Mouse (Mus musculus): ENCODE measurements around the gene Olfr665. TPM values are rescaled to one million over a fixed set of nuclear protein-coding genes. Genes with fewer than 3 reads are reported as not detected.
"Not testable (repeated sequence)": the region's sequence is repeated elsewhere in the genome, so short reads cannot be mapped to it uniquely, and the experiment has no call there.

Olfr665 gene
- not detected in 2 replicates for polyA plus RNA-seq (2014; fragmentation: Nextera tagmentation; extraction: Ambion mirVana)

- ATAC-seq (ENCODE audit: low FRiP score, low TSS enrichment): no peak
These were observed at the start of gene Olfr665 for GRCm38 (mm10) chr7:104877731-104878130. Olfr665 (plus strand) TSS chr7:104878031.

GRCm38 (mm10) chr7:104842503-104842902 is 35.3 kb upstream of the Olfr665 start, which contains the start of gene Usp17lb:
Usp17lb (minus strand) TSS chr7:104842603.
- 73% methylated on average over 1 of the region's 1 CpGs for WGBS

More at GRCm38 (mm10) chr7:104877731-104878130, at the start of gene Olfr665:
- Histone ChIP-seq H3K27ac (replicated peaks; ENCODE audit: low read depth, low read length) (no peak within 1 kb of the TSS), H3K36me3 (ENCODE audit: control insufficient read depth, insufficient read depth, low read length) (no peaks in the 10 kb centered on the region), H3K4me2 (ENCODE audit: low read length) (no peak within 1 kb of the TSS), H3K27me3 (ENCODE audit: control insufficient read depth, insufficient read depth, low read length) (no peaks in the 10 kb centered on the region), H3K9ac (replicated peaks; ENCODE audit: low read length) (no peak within 1 kb of the TSS), H3K9me3 (ENCODE audit: control insufficient read depth, low read length) (no peaks in the 10 kb centered on the region), H3K4me1 (ENCODE audit: control insufficient read depth, insufficient read depth, low read length) (no peaks in the 10 kb centered on the region), H3K4me3 (replicated peaks; ENCODE audit: low read depth, low read length) (no peak within 1 kb of the TSS)
- 51% methylated on average over 1 of the region's 1 CpGs for WGBS
- DNase-seq: no peak

GRCm38 (mm10) chr7:104843731-104844287 is 34.0 kb upstream of the Olfr665 start:
- DNase-seq (no peak), ATAC-seq (ENCODE audit: low FRiP score, low TSS enrichment) (no peak)
- H3K4me3 ChIP-seq (replicated peaks; ENCODE audit: low read depth, low read length): no peak overlapping the region
- no peak overlapping the region for H3K4me2 ChIP-seq (ENCODE audit: low read length)
- no peak overlapping the region for H3K9ac ChIP-seq (replicated peaks; ENCODE audit: low read length)
- H3K9me3 ChIP-seq (ENCODE audit: control insufficient read depth, low read length): no peaks in the 10 kb centered on the region
- H3K27me3 ChIP-seq (ENCODE audit: control insufficient read depth, insufficient read depth, low read length): no peaks in the 10 kb centered on the region
- no peak overlapping the region for H3K27ac ChIP-seq (replicated peaks; ENCODE audit: low read depth, low read length)
- no peaks in the 10 kb centered on the region for H3K36me3 ChIP-seq (ENCODE audit: control insufficient read depth, insufficient read depth, low read length)
- no peaks in the 10 kb centered on the region for H3K4me1 ChIP-seq (ENCODE audit: control insufficient read depth, insufficient read depth, low read length)
- WGBS: 79% methylated on average over 1 of the region's 1 CpGs

More at GRCm38 (mm10) chr7:104842503-104842902, 35.3 kb upstream of the Olfr665 start, which contains the start of gene Usp17lb:
- Histone ChIP-seq H3K36me3 (ENCODE audit: control insufficient read depth, insufficient read depth, low read length) (no peaks in the 10 kb centered on the region), H3K27ac (replicated peaks; ENCODE audit: low read depth, low read length) (no peak within 1 kb of the TSS), H3K4me2 (ENCODE audit: low read length) (no peak within 1 kb of the TSS), H3K27me3 (ENCODE audit: control insufficient read depth, insufficient read depth, low read length) (no peaks in the 10 kb centered on the region), H3K9me3 (ENCODE audit: control insufficient read depth, low read length) (no peaks in the 10 kb centered on the region), H3K4me3 (replicated peaks; ENCODE audit: low read depth, low read length) (no peak within 1 kb of the TSS), H3K9ac (replicated peaks; ENCODE audit: low read length) (no peak within 1 kb of the TSS), H3K4me1 (ENCODE audit: control insufficient read depth, insufficient read depth, low read length) (no peaks in the 10 kb centered on the region)
- no peak for ATAC-seq (ENCODE audit: low FRiP score, low TSS enrichment)
- DNase-seq: no peak

GRCm38 (mm10) chr7:104851546-104851945 is 26.3 kb upstream of the Olfr665 start:
- H3K4me1 ChIP-seq (ENCODE audit: control insufficient read depth, insufficient read depth, low read length); H3K9me3 ChIP-seq (ENCODE audit: control insufficient read depth, low read length); H3K27ac ChIP-seq (replicated peaks; ENCODE audit: low read depth, low read length); H3K4me3 ChIP-seq (replicated peaks; ENCODE audit: low read depth, low read length); H3K9ac ChIP-seq (replicated peaks; ENCODE audit: low read length); DNase-seq; ATAC-seq (ENCODE audit: low FRiP score, low TSS enrichment); H3K27me3 ChIP-seq (ENCODE audit: control insufficient read depth, insufficient read depth, low read length); H3K36me3 ChIP-seq (ENCODE audit: control insufficient read depth, insufficient read depth, low read length); H3K4me2 ChIP-seq (ENCODE audit: low read length): not testable (repeated sequence)
- 66% methylated on average over 2 of the region's 2 CpGs for WGBS

GRCm38 (mm10) chr7:104855248-104855750 is 22.5 kb upstream of the Olfr665 start:
- Histone ChIP-seq H3K9me3 (ENCODE audit: control insufficient read depth, low read length) (no peaks in the 10 kb centered on the region), H3K4me2 (ENCODE audit: low read length) (no peak overlapping the region), H3K9ac (replicated peaks; ENCODE audit: low read length) (no peak overlapping the region), H3K4me1 (ENCODE audit: control insufficient read depth, insufficient read depth, low read length) (no peaks in the 10 kb centered on the region), H3K36me3 (ENCODE audit: control insufficient read depth, insufficient read depth, low read length) (no peaks in the 10 kb centered on the region), H3K4me3 (replicated peaks; ENCODE audit: low read depth, low read length) (no peak overlapping the region), H3K27ac (replicated peaks; ENCODE audit: low read depth, low read length) (no peak overlapping the region), H3K27me3 (ENCODE audit: control insufficient read depth, insufficient read depth, low read length) (no peaks in the 10 kb centered on the region)
- DNase-seq: no peak
- ATAC-seq (ENCODE audit: low FRiP score, low TSS enrichment): no peak
- WGBS: 87% methylated on average over 3 of the region's 3 CpGs

- H3K9me3 ChIP-seq (ENCODE audit: control insufficient read depth, low read length): not testable (repeated sequence)
These were observed 21.1 kb upstream of the Olfr665 start, which contains the start of gene Usp17la for GRCm38 (mm10) chr7:104856709-104857108. Usp17la (plus strand) TSS chr7:104857009.

GRCm38 (mm10) chr7:104857683-104858082 is 20.1 kb upstream of the Olfr665 start:
- H3K4me3 ChIP-seq (replicated peaks; ENCODE audit: low read depth, low read length): no peak overlapping the region

More at GRCm38 (mm10) chr7:104856709-104857108, 21.1 kb upstream of the Olfr665 start, which contains the start of gene Usp17la:
- H3K4me1 ChIP-seq (ENCODE audit: control insufficient read depth, insufficient read depth, low read length); H3K9ac ChIP-seq (replicated peaks; ENCODE audit: low read length); H3K27me3 ChIP-seq (ENCODE audit: control insufficient read depth, insufficient read depth, low read length); H3K27ac ChIP-seq (replicated peaks; ENCODE audit: low read depth, low read length); DNase-seq; H3K4me3 ChIP-seq (replicated peaks; ENCODE audit: low read depth, low read length); H3K4me2 ChIP-seq (ENCODE audit: low read length); H3K36me3 ChIP-seq (ENCODE audit: control insufficient read depth, insufficient read depth, low read length); ATAC-seq (ENCODE audit: low FRiP score, low TSS enrichment): not testable (repeated sequence)
- 76% methylated on average over 2 of the region's 2 CpGs for WGBS

GRCm38 (mm10) chr7:104861381-104861780 is 16.4 kb upstream of the Olfr665 start:
- DNase-seq (no peak), ATAC-seq (ENCODE audit: low FRiP score, low TSS enrichment) (no peak)

More at GRCm38 (mm10) chr7:104857683-104858082, 20.1 kb upstream of the Olfr665 start:
- Histone ChIP-seq H3K27ac (replicated peaks; ENCODE audit: low read depth, low read length) (no peak overlapping the region), H3K4me1 (ENCODE audit: control insufficient read depth, insufficient read depth, low read length) (no peaks in the 10 kb centered on the region), H3K27me3 (ENCODE audit: control insufficient read depth, insufficient read depth, low read length) (no peaks in the 10 kb centered on the region), H3K9ac (replicated peaks; ENCODE audit: low read length) (no peak overlapping the region), H3K9me3 (ENCODE audit: control insufficient read depth, low read length) (no peaks in the 10 kb centered on the region), H3K4me2 (ENCODE audit: low read length) (no peak overlapping the region), H3K36me3 (ENCODE audit: control insufficient read depth, insufficient read depth, low read length) (no peaks in the 10 kb centered on the region)
- ATAC-seq (ENCODE audit: low FRiP score, low TSS enrichment) (no peak), DNase-seq (no peak)
- WGBS: 89% methylated on average over 1 of the region's 1 CpGs

GRCm38 (mm10) chr7:104895852-104896251 is 18.0 kb downstream of the Olfr665 start, which contains the start of gene Olfr666:
Olfr666 (minus strand) TSS chr7:104895952.
- 88% methylated on average over 2 of the region's 2 CpGs for WGBS
- H3K4me1 ChIP-seq (ENCODE audit: control insufficient read depth, insufficient read depth, low read length): no peaks in the 10 kb centered on the region
- no peak within 1 kb of the TSS for H3K4me2 ChIP-seq (ENCODE audit: low read length)
- no peak within 1 kb of the TSS for H3K4me3 ChIP-seq (replicated peaks; ENCODE audit: low read depth, low read length)
- H3K36me3 ChIP-seq (ENCODE audit: control insufficient read depth, insufficient read depth, low read length): no peaks in the 10 kb centered on the region
- no peak within 1 kb of the TSS for H3K9ac ChIP-seq (replicated peaks; ENCODE audit: low read length)
- no peak for ATAC-seq (ENCODE audit: low FRiP score, low TSS enrichment)
- no peaks in the 10 kb centered on the region for H3K9me3 ChIP-seq (ENCODE audit: control insufficient read depth, low read length)
- no peaks in the 10 kb centered on the region for H3K27me3 ChIP-seq (ENCODE audit: control insufficient read depth, insufficient read depth, low read length)
- H3K27ac ChIP-seq (replicated peaks; ENCODE audit: low read depth, low read length): no peak within 1 kb of the TSS
- DNase-seq: no peak

More at GRCm38 (mm10) chr7:104861381-104861780, 16.4 kb upstream of the Olfr665 start:
- no peak overlapping the region for H3K9ac ChIP-seq (replicated peaks; ENCODE audit: low read length)
- H3K9me3 ChIP-seq (ENCODE audit: control insufficient read depth, low read length): no peaks in the 10 kb centered on the region
- no peak overlapping the region for H3K27ac ChIP-seq (replicated peaks; ENCODE audit: low read depth, low read length)
- no peaks in the 10 kb centered on the region for H3K36me3 ChIP-seq (ENCODE audit: control insufficient read depth, insufficient read depth, low read length)
- H3K27me3 ChIP-seq (ENCODE audit: control insufficient read depth, insufficient read depth, low read length): no peaks in the 10 kb centered on the region
- no peak overlapping the region for H3K4me3 ChIP-seq (replicated peaks; ENCODE audit: low read depth, low read length)
- H3K4me2 ChIP-seq (ENCODE audit: low read length): no peak overlapping the region
- WGBS: 84% methylated on average over 3 of the region's 3 CpGs
- no peaks in the 10 kb centered on the region for H3K4me1 ChIP-seq (ENCODE audit: control insufficient read depth, insufficient read depth, low read length)

Measured in midbrain, embryonic 14.5 days (tissue).